ENCODE assay signal across 17 mouse cellular contexts in the genomic region with DNA sequence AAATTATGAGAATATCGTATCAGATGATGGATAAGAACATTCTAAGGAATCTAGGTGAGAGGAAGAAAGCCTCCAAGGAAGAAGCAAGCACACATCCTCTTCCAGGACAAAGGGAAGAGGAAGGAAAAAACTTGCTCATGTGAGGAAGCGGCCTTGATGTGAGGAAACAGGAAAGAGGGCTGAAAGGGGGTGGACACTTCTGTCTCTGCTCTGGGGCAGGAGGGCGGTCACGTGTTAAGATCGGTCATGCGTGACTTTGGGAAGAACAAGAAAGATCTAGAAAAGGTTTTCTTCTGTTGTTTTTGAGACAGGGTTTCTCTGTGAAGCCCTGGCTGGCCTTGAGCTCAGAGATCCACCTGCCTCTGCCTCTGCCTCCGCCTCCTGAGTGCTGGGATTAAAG. TPM values are rescaled to one million over a fixed set of nuclear protein-coding genes. Genes with fewer than 3 reads are reported as not detected.
DNase-seq lines count a peak whose midpoint lies in the region; ATAC-seq and TF ChIP-seq lines count a peak whose summit lies in the region.
"Had no signal": no experiment of that assay in that cellular context is flagged by ENCODE, and none has a peak within 500 bp of the region (broad histone marks: within the 10 kb centered on the region; RNA-seq: fewer than 3 reads in every experiment).

No protein-coding gene starts in this region.

- H3K4me2 ChIP-seq in hindbrain, postnatal 0 days (ENCODE audit: low read depth, low read length), result no peak overlapping the region
- H3K4me2 ChIP-seq in CH12.LX (ENCODE audit: insufficient read depth, low read depth, poor library complexity, severe bottlenecking), result no peak overlapping the region
- no peak overlapping the region for H3K4me2 ChIP-seq in liver, embryonic 15.5 days
- H3K4me2 ChIP-seq: embryonic facial prominence, embryonic 13.5 days; heart, embryonic 11.5 days; hindbrain, embryonic 15.5 days; lung, embryonic 15.5 days; neural tube, embryonic 12.5 days had no signal

- DNase-seq in hindbrain, embryonic 10.5 days (ENCODE audit: low spot score), result no peak
- no peak for DNase-seq in hindbrain, postnatal 0 days (ENCODE audit: low spot score)
- DNase-seq in CH12.LX (ENCODE audit: extremely low read depth), result peak; percentile 17
- no peak for DNase-seq in c-Kit-positive CD71-positive TER-119-positive erythroid progenitor cells, embryonic 14.5 days (ENCODE audit: low spot score)
- DNase-seq in layer of hippocampus, adult 8-10 months (ENCODE audit: low spot score in 2 of 2), result no peak
- no peak for DNase-seq in left cerebral cortex, postnatal 36 days (ENCODE audit: low spot score in 2 of 2)
- DNase-seq: cerebellum, postnatal 36 days; midbrain, embryonic 14.5 days; thymus, postnatal 25 days had no signal

- H3K27ac ChIP-seq in hindbrain, embryonic 10.5 days, result peak overlapping the region; percentile 60
- no peak overlapping the region for H3K27ac ChIP-seq in hindbrain, postnatal 0 days
- no peak overlapping the region for H3K27ac ChIP-seq in CH12.LX (ENCODE audit: insufficient read depth, low read depth)
- H3K27ac ChIP-seq in brown adipose tissue, adult 24 weeks (replicated peaks; ENCODE audit: low read depth, low read length), result peak overlapping the region; percentile 64
- H3K27ac ChIP-seq in liver, embryonic 15.5 days (replicated peaks), result peak overlapping the region; percentile 45
- H3K27ac ChIP-seq: embryonic facial prominence, embryonic 13.5 days; hindbrain, embryonic 15.5 days; lung, embryonic 15.5 days; neural tube, embryonic 12.5 days had no signal

- no peak for ATAC-seq in hindbrain, postnatal 0 days
- no peak for ATAC-seq in liver, embryonic 15.5 days (ENCODE audit: insufficient read depth)
- ATAC-seq: forebrain, embryonic 14.5 days had no signal

- no peak overlapping the region for H3K4me3 ChIP-seq in hindbrain, embryonic 10.5 days
- H3K4me3 ChIP-seq in hindbrain, postnatal 0 days (ENCODE audit: low read length), result no peak overlapping the region
- H3K4me3 ChIP-seq in CH12.LX (replicated peaks in 1 of 3; ENCODE audit: low read depth in 2 of 3, low read length in 2 of 3, poor library complexity in 1 of 3), result no peak overlapping the region
- H3K4me3 ChIP-seq in brown adipose tissue, adult 24 weeks (ENCODE audit: insufficient read depth, low read depth, low read length), result no peak overlapping the region
- H3K4me3 ChIP-seq in liver, embryonic 15.5 days (replicated peaks), result no peak overlapping the region
- H3K4me3 ChIP-seq: embryonic facial prominence, embryonic 13.5 days; hindbrain, embryonic 15.5 days; lung, embryonic 15.5 days; neural tube, embryonic 12.5 days had no signal

- no peaks in the 10 kb centered on the region for H3K9me3 ChIP-seq in hindbrain, embryonic 10.5 days
- no peaks in the 10 kb centered on the region for H3K9me3 ChIP-seq in hindbrain, postnatal 0 days (ENCODE audit: low read length)
- no peaks in the 10 kb centered on the region for H3K9me3 ChIP-seq in CH12.LX (replicated peaks; ENCODE audit: low read length)
- no peaks in the 10 kb centered on the region for H3K9me3 ChIP-seq in liver, embryonic 15.5 days (replicated peaks)
- H3K9me3 ChIP-seq: embryonic facial prominence, embryonic 13.5 days; hindbrain, embryonic 15.5 days; lung, embryonic 15.5 days; neural tube, embryonic 12.5 days had no signal

- H3K9ac ChIP-seq in hindbrain, postnatal 0 days (replicated peaks; ENCODE audit: low read length), result no peak overlapping the region
- H3K9ac ChIP-seq in CH12.LX (ENCODE audit: insufficient read depth, low read depth), result no peak overlapping the region
- H3K9ac ChIP-seq in liver, embryonic 15.5 days, result no peak overlapping the region
- H3K9ac ChIP-seq: embryonic facial prominence, embryonic 13.5 days; hindbrain, embryonic 15.5 days; lung, embryonic 15.5 days; neural tube, embryonic 12.5 days had no signal

- no peak for TF ChIP-seq CTCF in hindbrain, postnatal 0 days (IDR thresholded peaks at IDR 0.05; ENCODE audit: low read depth)
- TF ChIP-seq CTCF in CH12.LX (conservative IDR thresholded peaks at IDR 0.05 in 1 of 2, IDR thresholded peaks at IDR 0.05 in 1 of 2; ENCODE audit: low read depth in 2 of 2, low read length in 2 of 2), result no peak

- dilution Hi-C loops in CH12.LX (cut with MboI; ENCODE audit: extremely low pct_ligation_motif_present, extremely low pct_unique_long_range_greater_than_20kb, low sequenced_read_pairs), result no loop called here

- intact Hi-C loops in left cerebral cortex, postnatal 36 days (cut with DNase I), result no loop called here

- 83% methylated on average over 7 of the region's 7 CpGs for WGBS in hindbrain, embryonic 10.5 days
- 81% methylated on average over 7 of the region's 7 CpGs for WGBS in hindbrain, postnatal 0 days
- WGBS in liver, embryonic 15.5 days (ENCODE audit: insufficient replicate concordance), result 50% methylated on average over 7 of the region's 7 CpGs

- in situ Hi-C loops in CH12.LX (cut with MboI; ENCODE audit: low pct_ligation_motif_present, low pct_unique_long_range_greater_than_20kb, low sequenced_read_pairs), result no loop called here

- TF ChIP-seq RAD21 in CH12.LX (IDR thresholded peaks at IDR 0.05; ENCODE audit: low read depth, low read length), result no peak

- TF ChIP-seq POLR2A in CH12.LX (IDR thresholded peaks at IDR 0.05; ENCODE audit: low read depth, low read length), result no peak

- peaks cover 28% of the 10 kb centered on the region for H3K4me1 ChIP-seq in hindbrain, embryonic 10.5 days (replicated peaks)
- peaks cover 16% of the 10 kb centered on the region for H3K4me1 ChIP-seq in hindbrain, postnatal 0 days (ENCODE audit: insufficient read depth, low read length)
- peaks cover 11 to 53% of the 10 kb centered on the region in 2 experiments for H3K4me1 ChIP-seq in CH12.LX (ENCODE audit: control insufficient read depth in 1 of 2, insufficient read depth in 2 of 2)
- H3K4me1 ChIP-seq in brown adipose tissue, adult 24 weeks (ENCODE audit: control insufficient read depth, insufficient read depth, insufficient read length, low read length), result peaks cover 36% of the 10 kb centered on the region
- H3K4me1 ChIP-seq in liver, embryonic 15.5 days (replicated peaks), result peaks cover 30% of the 10 kb centered on the region

- peaks cover 22% of the 10 kb centered on the region for H3K79me2 ChIP-seq in CH12.LX (replicated peaks; ENCODE audit: control insufficient read depth, extremely low read depth, insufficient read depth, poor library complexity, severe bottlenecking)

- no peak for TF ChIP-seq EP300 in CH12.LX (IDR thresholded peaks at IDR 0.05; ENCODE audit: low read length)

- H3K27me3 ChIP-seq in hindbrain, embryonic 10.5 days (ENCODE audit: insufficient read depth, poor library complexity, severe bottlenecking), result no peaks in the 10 kb centered on the region
- H3K27me3 ChIP-seq in hindbrain, postnatal 0 days (ENCODE audit: insufficient read depth, low read length), result no peaks in the 10 kb centered on the region
- no peaks in the 10 kb centered on the region for H3K27me3 ChIP-seq in CH12.LX (replicated peaks)
- H3K27me3 ChIP-seq in liver, embryonic 15.5 days, result no peaks in the 10 kb centered on the region
- H3K27me3 ChIP-seq: embryonic facial prominence, embryonic 13.5 days; hindbrain, embryonic 15.5 days; lung, embryonic 15.5 days; neural tube, embryonic 12.5 days had no signal

- 0 out of 2 replicates have a peak, but pooled peaks cover 9% of the 10 kb centered on the region for H3K36me3 ChIP-seq in hindbrain, embryonic 10.5 days
- H3K36me3 ChIP-seq in hindbrain, postnatal 0 days (ENCODE audit: insufficient read depth, low read length), result no peaks in the 10 kb centered on the region
- peaks cover 20 to 38% of the 10 kb centered on the region in 2 experiments for H3K36me3 ChIP-seq in CH12.LX (replicated peaks in 1 of 2; ENCODE audit: control insufficient read depth in 1 of 2, insufficient read depth in 1 of 2, low read length in 1 of 2)
- H3K36me3 ChIP-seq in liver, embryonic 15.5 days (replicated peaks), result no peaks in the 10 kb centered on the region
- H3K36me3 ChIP-seq: embryonic facial prominence, embryonic 13.5 days; hindbrain, embryonic 15.5 days; lung, embryonic 15.5 days; neural tube, embryonic 12.5 days had no signal

TF ChIP-seq in CH12.LX, 34 proteins besides CTCF, POLR2A, EP300 and RAD21:
- TF ChIP-seq NRF1 (IDR thresholded peaks at IDR 0.05; ENCODE audit: low read depth, low read length) (no peak), MAZ (IDR thresholded peaks at IDR 0.05; ENCODE audit: low read depth, low read length) (no peak), SIN3A (IDR thresholded peaks at IDR 0.05; ENCODE audit: low read length) (no peak), BHLHE40 (IDR thresholded peaks at IDR 0.05; ENCODE audit: low read depth, low read length) (peak; percentile 80), TBP (conservative IDR thresholded peaks at IDR 0.05; ENCODE audit: low read depth, low read length) (no peak), USF2 (conservative IDR thresholded peaks at IDR 0.05; ENCODE audit: low read depth, low read length) (0 out of 2 replicates have a peak, but pooled peaks have one; percentile 33), USF1 (IDR thresholded peaks at IDR 0.05; ENCODE audit: low read depth, low read length) (peak; percentile 42)
TF ChIP-seq in CH12.LX: peak in this region for 3.

RNA-seq across cellular contexts. Expression of a gene that starts 52.7 kb away (rescaled TPM):
- polyA plus RNA-seq in hindbrain, embryonic 10.5 days (2016; fragmentation: Nextera tagmentation; extraction: Ambion mirVana), result 32.7 and 36.7 TPM in 2 replicates
- total RNA-seq in hindbrain, postnatal 0 days (2014; rRNA removed), result 53.7 and 54.1 TPM in 2 replicates
- polyA plus RNA-seq in hindbrain, postnatal 0 days (2015; fragmentation: Nextera tagmentation; extraction: Ambion mirVana), result 45.4 and 45.6 TPM in 2 replicates
- total RNA-seq in CH12.LX (2012; rRNA removed), result 41.2 and 41.6 TPM in 2 replicates
- 41.2 and 41.4 TPM in 2 replicates for total RNA-seq in CH12.LX (2014; rRNA removed)
- polyA plus RNA-seq in CH12.LX (2012; ENCODE audit: insufficient read length, low read depth), result 40.9 and 50.1 TPM in 2 replicates
- 8.4 and 12.7 TPM in 2 replicates for polyA plus RNA-seq in brown adipose tissue, adult 24 weeks (2012; ENCODE audit: insufficient read depth, insufficient read length, missing spikeins)
- 9.4 and 10.3 TPM in 2 replicates for polyA plus RNA-seq in liver, embryonic 15.5 days (2015; fragmentation: Nextera tagmentation; extraction: Ambion mirVana)
- total RNA-seq in layer of hippocampus, adult 8-10 months (2022), result 100 to 1,000 TPM in 2 of 4 experiments, 10 to 100 TPM in 2; 90.8 to 103 (median 98.5) TPM
- 10 to 100 TPM; 71.2 to 96.3 TPM for total RNA-seq in left cerebral cortex, postnatal 36 days (2021)

RNA-seq across cellular contexts. Expression of a gene that starts 53.5 kb away (rescaled TPM):
- 34.7 and 35.1 TPM in 2 replicates for polyA plus RNA-seq in hindbrain, embryonic 10.5 days (2016; fragmentation: Nextera tagmentation; extraction: Ambion mirVana)
- 33.9 and 35.5 TPM in 2 replicates for total RNA-seq in hindbrain, postnatal 0 days (2014; rRNA removed)
- polyA plus RNA-seq in hindbrain, postnatal 0 days (2015; fragmentation: Nextera tagmentation; extraction: Ambion mirVana), result 36.2 and 37.5 TPM in 2 replicates
- total RNA-seq in CH12.LX (2012; rRNA removed) (20.3 and 23.2 TPM in 2 replicates), CH12.LX (2014; rRNA removed) (20.0 and 23.3 TPM in 2 replicates)
- 20.5 and 21.8 TPM in 2 replicates for polyA plus RNA-seq in CH12.LX (2012; ENCODE audit: insufficient read length, low read depth)
- 32.0 and 42.6 TPM in 2 replicates for polyA plus RNA-seq in brown adipose tissue, adult 24 weeks (2012; ENCODE audit: insufficient read depth, insufficient read length, missing spikeins)
- 8.9 and 9.2 TPM in 2 replicates for polyA plus RNA-seq in liver, embryonic 15.5 days (2015; fragmentation: Nextera tagmentation; extraction: Ambion mirVana)
- 10 to 100 TPM; 21.0 to 24.7 (median 22.3) TPM for total RNA-seq in layer of hippocampus, adult 8-10 months (2022)
- 10 to 100 TPM; 18.4 to 19.7 TPM for total RNA-seq in left cerebral cortex, postnatal 36 days (2021)

Comparison
In these comparisons a context has a peak if more than half of its experiments do, and no peak if none do; other contexts are left out.
1. H3K27ac ChIP-seq: peak in hindbrain, embryonic 10.5 days (single experiment), brown adipose tissue, adult 24 weeks (single experiment) and liver, embryonic 15.5 days (single experiment); none in hindbrain, postnatal 0 days (single experiment) and CH12.LX (single experiment).